Mouse (Mus musculus) hindbrain, embryonic 16.5 days (tissue): ENCODE data around the gene Nphs1. TPM values are rescaled to one million over a fixed set of nuclear protein-coding genes. Genes with fewer than 3 reads are reported as not detected.

Experiments used
- ATAC-seq: fragments of 200-750 bp; cut with Nextera tagmentation; 2 replicates; pipeline ENCODE4 v1.8.0; 2017; ENCODE audit warnings: moderate TSS enrichment, moderate library complexity
- H3K27ac ChIP-seq: fragments of 300-500 bp; sonication (generic); 2 replicates; pipeline ENCODE4 v1.5.1; 2014; ENCODE audit warnings: low read depth, mild to moderate bottlenecking, control low read depth, low read length, moderate library complexity
- H3K27me3 ChIP-seq: fragments of 300-500 bp; sonication (generic); replicated peaks from 2 replicates; pipeline ENCODE4 v1.6.1; 2014; ENCODE audit warnings: low read length; ENCODE audit not compliant: control insufficient read depth, insufficient read depth
- H3K36me3 ChIP-seq: fragments of 300-500 bp; sonication (generic); 2 replicates; pipeline ENCODE4 v1.6.1; 2014; ENCODE audit warnings: mild to moderate bottlenecking, low read length, moderate library complexity, mixed read lengths; ENCODE audit not compliant: control insufficient read depth, insufficient read depth
- H3K4me1 ChIP-seq: fragments of 300-500 bp; sonication (generic); 2 replicates; pipeline ENCODE4 v1.6.1; 2014; ENCODE audit warnings: low read depth, low read length; ENCODE audit not compliant: control insufficient read depth, insufficient read depth
- H3K4me2 ChIP-seq: fragments of 300-500 bp; sonication (generic); 2 replicates; pipeline ENCODE4 v1.6.1; 2014; ENCODE audit warnings: mild to moderate bottlenecking, low read length, control low read depth, moderate library complexity
- H3K4me3 ChIP-seq: fragments of 300-500 bp; sonication (generic); 2 replicates; pipeline ENCODE4 v1.5.1; 2014; ENCODE audit warnings: mild to moderate bottlenecking, low read length, control low read depth, moderate library complexity
- H3K9ac ChIP-seq: fragments of 300-500 bp; sonication (generic); 2 replicates; pipeline ENCODE4 v1.6.1; 2014; ENCODE audit warnings: low read depth, mild to moderate bottlenecking, control low read depth, low read length, moderate library complexity
- H3K9me3 ChIP-seq: fragments of 300-500 bp; sonication (generic); 2 replicates; pipeline ENCODE4 v1.6.1; 2014; ENCODE audit warnings: mild to moderate bottlenecking, low read length, moderate library complexity; ENCODE audit not compliant: control insufficient read depth
- WGBS: fragments of 180-500 bp; shearing (Covaris S2); extraction: QIAGEN DNeasy Blood & Tissue Kit; methylation state at CpG from one replicate; pipeline ENCODE4 v1.1.7; 2014; 5-methylcytosine and 5-hydroxymethylcytosine counted together
- polyA plus RNA-seq: library from polyadenylated mRNA; unstranded; fragments of >200 nt; fragmentation: Nextera tagmentation; extraction: Ambion mirVana; gene quantifications from 2 replicates; pipeline ENCODE4 v1.2.1, GENCODE M21; 2015

Nphs1 gene
- polyA plus RNA-seq, 1 experiment from 2014 or later, result 0.98 TPM

DNA sequence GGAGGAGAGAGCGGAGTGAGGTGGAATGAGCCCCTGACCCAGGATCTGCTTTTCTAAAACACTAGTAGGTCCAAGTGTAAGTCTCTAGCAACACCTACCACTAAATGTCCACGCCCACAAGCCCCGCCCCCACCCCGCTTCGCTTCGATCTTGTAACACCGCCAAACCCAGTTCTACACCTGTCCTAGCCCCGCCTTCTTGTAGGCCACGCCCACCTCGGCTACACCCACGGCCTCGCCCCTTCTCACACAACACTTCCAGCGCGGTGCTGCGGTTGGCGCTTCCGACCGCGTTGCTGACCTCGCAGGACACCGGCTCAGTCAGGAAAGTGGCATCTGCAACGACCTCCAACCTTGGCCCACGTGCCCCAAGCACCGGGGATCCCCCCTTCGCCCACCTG, 4.3 kb upstream of the Nphs1 start:
- WGBS, result 3% methylated on average over 25 of the region's 25 CpGs
- 0 out of 2 replicates have a peak, but pooled peaks have one; percentile 2 for ATAC-seq
- Histone ChIP-seq H3K4me2 (peak overlapping the region; percentile 51), H3K27me3 (peaks cover 37% of the 10 kb centered on the region), H3K4me3 (peak overlapping the region; percentile 29), H3K9me3 (no peaks in the 10 kb centered on the region), H3K9ac (peak overlapping the region; percentile 43; the same call in 1 of the 2 replicates), H3K27ac (no peak overlapping the region), H3K4me1 (peaks cover 26% of the 10 kb centered on the region), H3K36me3 (no peaks in the 10 kb centered on the region)

DNA sequence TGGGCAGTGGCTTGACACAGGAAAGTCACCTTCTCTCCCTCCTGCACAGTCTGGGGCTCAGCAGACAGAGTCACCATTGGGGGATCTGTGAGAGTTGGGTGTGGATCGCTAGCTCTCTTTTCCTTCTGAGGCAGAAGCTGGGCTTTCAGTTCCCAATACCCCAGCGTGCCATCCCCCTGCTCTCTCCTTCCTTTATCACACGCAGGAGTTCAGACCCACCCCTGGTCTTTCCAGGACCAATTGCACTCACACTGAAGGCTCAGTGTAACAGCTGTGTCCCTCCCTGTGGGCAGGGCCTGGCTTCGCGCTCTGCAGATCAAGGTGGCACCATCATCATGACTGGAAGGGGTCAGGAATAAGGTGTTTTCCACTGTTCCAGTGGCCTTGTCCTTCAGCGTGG, 3.9 kb upstream of the Nphs1 start:
- no peaks in the 10 kb centered on the region for H3K36me3 ChIP-seq
- peaks cover 26% of the 10 kb centered on the region for H3K4me1 ChIP-seq
- peaks cover 37% of the 10 kb centered on the region for H3K27me3 ChIP-seq
- no peaks in the 10 kb centered on the region for H3K9me3 ChIP-seq
- peak overlapping the region; percentile 51 for H3K4me2 ChIP-seq
- no peak overlapping the region for H3K27ac ChIP-seq
- peak overlapping the region; percentile 29 for H3K4me3 ChIP-seq
- 14% methylated on average over 6 of the region's 6 CpGs for WGBS
- no peak overlapping the region for H3K9ac ChIP-seq
- ATAC-seq, result 0 out of 2 replicates have a peak, but pooled peaks have one; percentile 4

DNA sequence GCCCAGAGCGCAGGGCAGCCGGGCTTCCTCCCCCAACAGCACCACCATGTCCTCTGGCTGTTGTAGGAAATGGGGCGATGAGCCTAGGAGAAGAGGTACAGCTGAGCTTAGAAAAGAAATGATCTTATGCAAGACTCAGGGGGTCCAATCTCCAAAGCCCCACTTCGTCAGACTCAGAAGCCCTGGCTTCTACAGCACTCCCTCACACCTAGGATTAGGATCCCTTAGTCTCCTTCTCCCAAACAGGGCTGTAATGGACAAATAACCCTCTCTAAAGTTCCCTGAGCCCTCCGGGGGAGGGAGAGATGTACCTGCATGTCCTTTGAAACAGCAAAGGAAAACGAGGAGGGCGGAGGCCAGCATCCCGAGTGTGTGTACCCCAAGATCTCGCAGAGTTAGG, 1.6 kb upstream of the Nphs1 start:
- 1% methylated on average over 9 of the region's 9 CpGs for WGBS
- peaks cover 47% of the 10 kb centered on the region for H3K27me3 ChIP-seq
- H3K4me1 ChIP-seq, result peaks cover 26% of the 10 kb centered on the region
- H3K36me3 ChIP-seq, result no peaks in the 10 kb centered on the region
- peak overlapping the region; percentile 68 for H3K4me2 ChIP-seq
- H3K9me3 ChIP-seq, result no peaks in the 10 kb centered on the region
- no peak for ATAC-seq
- H3K27ac ChIP-seq, result no peak overlapping the region
- peak overlapping the region; percentile 54 for H3K9ac ChIP-seq
- peak overlapping the region; percentile 36 for H3K4me3 ChIP-seq

DNA sequence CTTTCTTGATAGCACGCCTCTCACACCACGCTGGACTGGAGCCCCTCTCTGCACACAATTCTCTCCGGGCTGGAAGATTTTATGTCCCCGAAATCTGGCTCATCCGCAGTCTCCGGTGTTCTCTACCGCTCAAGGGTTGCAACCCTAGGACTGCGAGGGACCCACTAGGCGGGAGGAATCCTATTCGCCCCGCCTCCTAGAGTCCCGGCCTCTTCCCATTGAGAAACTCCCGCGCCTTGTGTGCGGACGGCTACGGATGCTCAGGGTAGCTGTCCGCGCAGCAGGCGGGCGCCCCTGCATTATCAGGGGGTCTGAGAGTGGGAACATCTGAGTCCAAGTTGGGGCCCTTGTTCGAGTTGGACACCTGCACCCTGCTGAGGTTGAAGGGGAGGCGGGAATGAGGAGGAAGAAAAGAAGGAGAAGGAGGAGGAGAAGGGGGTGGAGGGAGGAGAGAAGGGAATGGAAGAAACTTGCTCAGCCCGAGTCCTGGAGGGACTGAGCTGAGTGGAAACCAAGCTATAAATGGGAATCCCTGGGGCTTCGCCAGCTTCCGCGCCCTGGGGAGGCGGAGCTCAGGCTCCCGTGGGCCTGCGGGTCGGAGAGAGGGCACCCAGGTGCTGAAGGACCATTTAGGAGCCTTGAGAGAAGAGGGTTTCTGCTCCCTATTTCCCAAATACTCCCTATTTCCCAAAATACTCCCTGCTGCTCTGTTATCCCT, 1.0 kb upstream of the Nphs1 start:
- under 1% methylated on average over 31 of the region's 31 CpGs for WGBS
- peak overlapping the region; percentile 36 for H3K4me3 ChIP-seq
- H3K4me2 ChIP-seq, result peak overlapping the region; percentile 68
- ATAC-seq, result peak; percentile 28
- H3K9me3 ChIP-seq, result no peaks in the 10 kb centered on the region
- no peak overlapping the region; the same call in 1 of the 2 replicates for H3K27ac ChIP-seq
- H3K9ac ChIP-seq, result peak overlapping the region; percentile 54
- peaks cover 50% of the 10 kb centered on the region for H3K27me3 ChIP-seq
- H3K36me3 ChIP-seq, result no peaks in the 10 kb centered on the region
- peaks cover 26% of the 10 kb centered on the region for H3K4me1 ChIP-seq

DNA sequence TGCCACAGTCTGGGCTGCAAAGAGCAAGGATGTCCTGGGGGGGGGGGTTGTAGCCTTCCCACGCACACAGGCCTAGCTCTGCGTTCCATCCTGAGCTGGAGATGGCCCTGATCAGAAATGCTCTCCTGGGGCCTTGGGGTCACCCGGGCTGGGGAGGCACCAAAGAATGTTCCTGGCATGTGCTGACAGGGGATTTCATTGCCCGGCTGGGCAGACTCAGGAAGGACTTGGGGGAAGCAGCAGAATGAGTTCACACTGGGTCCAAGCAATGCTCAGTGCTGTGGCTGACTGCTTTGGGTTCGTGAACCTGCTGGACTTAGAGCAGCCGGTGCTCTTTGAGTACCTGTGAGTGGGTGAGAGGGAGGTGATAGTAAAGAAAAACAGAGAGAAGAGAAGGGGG, 1.4 kb downstream of the Nphs1 start:
- no peak overlapping the region for H3K4me2 ChIP-seq
- H3K27ac ChIP-seq, result no peak overlapping the region
- no peak for ATAC-seq
- H3K4me3 ChIP-seq, result no peak overlapping the region
- 23% methylated on average over 6 of the region's 6 CpGs for WGBS
- peaks cover 45% of the 10 kb centered on the region for H3K27me3 ChIP-seq
- no peaks in the 10 kb centered on the region for H3K36me3 ChIP-seq
- no peak overlapping the region for H3K9ac ChIP-seq
- peaks cover 19% of the 10 kb centered on the region for H3K4me1 ChIP-seq
- no peaks in the 10 kb centered on the region for H3K9me3 ChIP-seq

DNA sequence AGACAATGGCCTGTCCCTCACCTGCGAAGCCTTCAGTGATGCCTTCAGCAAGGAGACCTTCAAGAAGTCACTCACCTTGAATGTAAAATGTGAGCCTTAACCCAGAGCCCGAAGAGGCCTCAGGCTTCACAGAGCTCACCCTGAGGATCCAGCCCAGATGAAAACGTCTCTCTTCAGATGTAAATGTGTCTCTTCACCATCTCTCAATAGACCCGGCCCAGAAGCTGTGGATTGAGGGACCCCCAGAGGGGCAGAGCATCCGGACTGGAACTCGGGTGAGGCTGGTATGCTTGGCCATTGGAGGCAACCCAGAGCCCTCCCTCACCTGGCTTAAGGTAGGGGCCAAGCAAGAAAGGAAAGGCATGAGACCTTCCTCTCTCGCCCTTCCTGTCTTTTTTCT, 5.5 kb downstream of the Nphs1 start:
- Histone ChIP-seq H3K27me3 (peaks cover 54% of the 10 kb centered on the region), H3K4me3 (no peak overlapping the region), H3K9ac (no peak overlapping the region), H3K27ac (no peak overlapping the region), H3K4me1 (peaks cover 4% of the 10 kb centered on the region; the same call in 1 of the 2 replicates), H3K4me2 (no peak overlapping the region), H3K36me3 (no peaks in the 10 kb centered on the region), H3K9me3 (no peaks in the 10 kb centered on the region)
- ATAC-seq, result no peak
- WGBS, result 22% methylated on average over 7 of the region's 7 CpGs

DNA sequence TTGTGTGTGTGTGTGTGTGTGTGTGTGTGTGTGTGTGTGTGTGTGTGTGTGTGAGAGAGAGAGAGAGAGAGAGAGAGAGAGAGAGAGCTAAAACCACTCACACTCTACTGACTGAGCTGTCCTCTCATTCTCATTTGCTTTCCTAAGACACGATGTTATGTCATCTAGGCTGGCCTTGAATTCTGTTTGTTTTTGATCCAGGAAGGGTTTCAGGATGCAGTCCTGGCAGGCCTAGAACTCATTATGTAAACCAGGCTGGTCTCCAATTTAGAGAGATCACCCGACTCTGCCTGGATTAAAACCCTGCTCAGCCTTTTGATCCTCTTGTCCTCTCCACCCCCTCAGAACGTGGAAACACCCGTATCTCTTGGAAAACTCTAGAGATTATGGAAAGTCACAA, 5.9 kb downstream of the Nphs1 start:
- H3K27me3 ChIP-seq, result peaks cover 54% of the 10 kb centered on the region

DNA sequence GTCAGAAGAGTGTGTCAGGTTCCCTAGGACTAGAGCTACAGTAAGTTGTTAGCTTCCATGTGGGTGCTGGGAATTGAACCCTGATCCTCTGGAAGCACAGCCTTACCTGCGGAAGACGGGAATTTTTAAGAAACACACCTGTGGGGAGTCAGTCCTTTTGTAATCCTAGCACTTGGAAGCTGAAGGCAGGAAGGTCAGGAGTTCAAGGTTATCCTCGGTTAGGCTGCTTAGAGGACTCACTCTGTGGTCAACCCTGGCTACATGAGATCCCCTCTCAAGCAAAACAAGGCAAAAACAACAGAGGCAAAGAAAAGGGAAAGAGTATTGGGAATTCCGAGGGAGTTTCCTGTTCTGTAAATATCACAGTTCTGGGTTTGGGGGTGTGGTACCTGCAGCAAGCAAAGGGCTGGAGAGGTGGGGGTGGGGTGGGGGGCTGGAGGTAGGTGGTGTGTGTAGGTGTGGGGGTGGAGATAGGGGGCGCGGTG, 6.7 kb downstream of the Nphs1 start:
- Histone ChIP-seq H3K4me2 (no peak overlapping the region), H3K4me3 (no peak overlapping the region), H3K4me1 (peaks cover 4% of the 10 kb centered on the region; the same call in 1 of the 2 replicates), H3K9me3 (no peaks in the 10 kb centered on the region), H3K9ac (no peak overlapping the region), H3K27ac (no peak overlapping the region), H3K36me3 (no peaks in the 10 kb centered on the region), H3K27me3 (peaks cover 54% of the 10 kb centered on the region)
- ATAC-seq, result no peak
- WGBS, result 19% methylated on average over 6 of the region's 6 CpGs

More for the DNA sequence above, 5.9 kb downstream of the Nphs1 start:
- Histone ChIP-seq H3K4me3 (no peak overlapping the region), H3K36me3 (no peaks in the 10 kb centered on the region), H3K4me2 (no peak overlapping the region), H3K9me3 (no peaks in the 10 kb centered on the region), H3K4me1 (peaks cover 4% of the 10 kb centered on the region; the same call in 1 of the 2 replicates), H3K27ac (no peak overlapping the region), H3K9ac (no peak overlapping the region)
- no peak for ATAC-seq
- WGBS, result 25% methylated on average over 4 of the region's 4 CpGs

DNA sequence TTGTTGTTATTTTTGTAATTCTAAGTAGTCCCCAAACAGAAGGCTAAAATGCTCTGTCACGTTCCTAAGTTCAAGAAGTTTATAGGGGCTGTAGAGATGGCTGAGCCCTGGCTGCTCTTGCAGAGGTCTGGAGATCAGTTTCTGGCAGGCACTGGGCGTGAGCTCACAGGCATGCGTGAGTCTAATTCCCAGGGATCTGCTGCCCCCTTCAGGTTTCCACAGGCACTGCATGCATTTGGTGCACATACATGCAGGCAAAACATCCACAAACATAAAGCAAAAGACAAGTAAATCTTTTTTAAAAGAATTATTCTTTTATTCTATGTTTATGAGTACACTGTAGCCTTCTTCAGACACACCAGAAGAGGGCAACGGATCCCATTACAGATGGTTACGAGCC, 14.3 kb downstream of the Nphs1 start:
- ATAC-seq, result no peak
- Histone ChIP-seq H3K27ac (no peak overlapping the region), H3K36me3 (no peaks in the 10 kb centered on the region), H3K9me3 (no peaks in the 10 kb centered on the region; the same call in 1 of the 2 replicates), H3K4me2 (no peak overlapping the region), H3K27me3 (peaks cover 4% of the 10 kb centered on the region; the same call in 1 of the 2 replicates), H3K4me3 (no peak overlapping the region), H3K4me1 (no peaks in the 10 kb centered on the region), H3K9ac (no peak overlapping the region)
- WGBS, result 43% methylated on average over 5 of the region's 5 CpGs
